Mouse (Mus musculus) liver, adult (tissue): Measurements from ENCODE around the gene Bcas3.

Experiments used
- GATA4 ChIP-seq: IDR thresholded peaks from 2 replicates; pipeline ENCODE4 v1.6.1; 2014; ENCODE audit warnings: mild to moderate bottlenecking, low read length; ENCODE audit not compliant: insufficient replicate concordance

Gene Bcas3

GRCm38 (mm10) chr11:85799456-85799855, 446.5 kb downstream of the Bcas3 start:
- TF ChIP-seq GATA4, result no peak

- no peak for TF ChIP-seq GATA4
Measured at GRCm38 (mm10) chr11:85799856-85800255, 446.9 kb downstream of the Bcas3 start.

GRCm38 (mm10) chr11:85800380-85800779, 447.4 kb downstream of the Bcas3 start:
- no peak for TF ChIP-seq GATA4

- no peak for TF ChIP-seq GATA4
Measured at GRCm38 (mm10) chr11:85804048-85804447, 451.1 kb downstream of the Bcas3 start.

GRCm38 (mm10) chr11:85805779-85806178, 452.8 kb downstream of the Bcas3 start:
- no peak for TF ChIP-seq GATA4

- TF ChIP-seq GATA4, result no peak
Measured at GRCm38 (mm10) chr11:85807353-85807752, 454.4 kb downstream of the Bcas3 start.

GRCm38 (mm10) chr11:85811229-85811628, 458.3 kb downstream of the Bcas3 start:
- no peak for TF ChIP-seq GATA4

- no peak for TF ChIP-seq GATA4
Measured at GRCm38 (mm10) chr11:85811676-85812075, 458.7 kb downstream of the Bcas3 start.

- TF ChIP-seq GATA4, result no peak
Measured at GRCm38 (mm10) chr11:85812201-85812966, 459.4 kb downstream of the Bcas3 start.

- no peak for TF ChIP-seq GATA4
Measured at GRCm38 (mm10) chr11:85814678-85815077, 461.7 kb downstream of the Bcas3 start.

GRCm38 (mm10) chr11:85816471-85816870, 463.5 kb downstream of the Bcas3 start:
- TF ChIP-seq GATA4, result no peak

- no peak for TF ChIP-seq GATA4
Measured at GRCm38 (mm10) chr11:85818401-85818800, 465.4 kb downstream of the Bcas3 start.

- TF ChIP-seq GATA4, result no peak
Measured at GRCm38 (mm10) chr11:85820959-85821358, 468.0 kb downstream of the Bcas3 start.

- TF ChIP-seq GATA4, result no peak
Measured at GRCm38 (mm10) chr11:85821659-85822058, 468.7 kb downstream of the Bcas3 start.

GRCm38 (mm10) chr11:85823181-85823580, 470.2 kb downstream of the Bcas3 start:
- TF ChIP-seq GATA4, result no peak; the same call in 1 of the 2 replicates

- TF ChIP-seq GATA4, result no peak
Measured at GRCm38 (mm10) chr11:85823794-85824193, 470.8 kb downstream of the Bcas3 start.

GRCm38 (mm10) chr11:85825031-85825430, 472.1 kb downstream of the Bcas3 start:
- no peak for TF ChIP-seq GATA4

GRCm38 (mm10) chr11:85825823-85826222, 472.9 kb downstream of the Bcas3 start:
- TF ChIP-seq GATA4, result peak; percentile 87

- no peak for TF ChIP-seq GATA4
Measured at GRCm38 (mm10) chr11:85827342-85827741, 474.4 kb downstream of the Bcas3 start.
